Mouse (Mus musculus): ENCODE data around the gene 5730455P16Rik. TPM values are rescaled to one million over a fixed set of nuclear protein-coding genes. Genes with fewer than 3 reads are reported as not detected.
A peak's percentile ranks its signal among the peaks of the same experiment; 100 is the strongest.
"Not testable (repeated sequence)": the region's sequence is repeated elsewhere in the genome, so short reads cannot be mapped to it uniquely, and the experiment has no call there.

5730455P16Rik gene
- polyA plus RNA-seq, 1 experiment from 2014 or later, result 9.1 TPM

- peak overlapping the region; percentile 96 for H3K4me3 ChIP-seq (ENCODE audit: low read depth, low read length)
- 0 out of 2 replicates have a peak, but pooled peaks cover 3% of the 10 kb centered on the region for H3K4me1 ChIP-seq (replicated peaks; ENCODE audit: control insufficient read depth, insufficient read depth, low read length)
- 0% methylated on average over 20 of the region's 20 CpGs for WGBS
- no peaks in the 10 kb centered on the region for H3K9me3 ChIP-seq (ENCODE audit: control insufficient read depth)
- peaks cover 18% of the 10 kb centered on the region for H3K36me3 ChIP-seq (ENCODE audit: control insufficient read depth, insufficient read depth)
- no peak for ATAC-seq
- peak overlapping the region; percentile 72 for H3K4me2 ChIP-seq (replicated peaks; ENCODE audit: low read depth)
- peak overlapping the region; percentile 96 for H3K27ac ChIP-seq (ENCODE audit: low read depth, low read length)
- TF ChIP-seq CTCF (IDR thresholded peaks at IDR 0.05; ENCODE audit: low read depth), result no peak
- no peaks in the 10 kb centered on the region for H3K27me3 ChIP-seq (replicated peaks; ENCODE audit: control insufficient read depth, insufficient read depth, low read length)
- peak overlapping the region; percentile 99 for H3K9ac ChIP-seq (ENCODE audit: low read depth, low read length)
Observed at GRCm38 (mm10) chr11:80383626-80384046, 5.8 kb upstream of the 5730455P16Rik start.

GRCm38 (mm10) chr11:80383019-80383625, 5.3 kb upstream of the 5730455P16Rik start, which contains the start of gene Zfp207:
TSS of gene Zfp207 (plus strand) at chr11:80383279.
- peak; percentile 17; the same call in 1 of the 2 replicates for TF ChIP-seq CTCF (IDR thresholded peaks at IDR 0.05; ENCODE audit: low read depth)
- Histone ChIP-seq H3K27me3 (replicated peaks; ENCODE audit: control insufficient read depth, insufficient read depth, low read length) (no peaks in the 10 kb centered on the region), H3K4me2 (replicated peaks; ENCODE audit: low read depth) (peak within 1 kb of the TSS; percentile 72), H3K4me1 (replicated peaks; ENCODE audit: control insufficient read depth, insufficient read depth, low read length) (0 out of 2 replicates have a peak, but pooled peaks cover 3% of the 10 kb centered on the region), H3K36me3 (ENCODE audit: control insufficient read depth, insufficient read depth) (peaks cover 13% of the 10 kb centered on the region), H3K9me3 (ENCODE audit: control insufficient read depth) (no peaks in the 10 kb centered on the region), H3K4me3 (ENCODE audit: low read depth, low read length) (peak within 1 kb of the TSS; percentile 96), H3K27ac (ENCODE audit: low read depth, low read length) (peak within 1 kb of the TSS; percentile 96), H3K9ac (ENCODE audit: low read depth, low read length) (peak within 1 kb of the TSS; percentile 99)
- WGBS, result 0% methylated on average over 33 of the region's 33 CpGs
- ATAC-seq, result peak; percentile 94

- Histone ChIP-seq H3K36me3 (ENCODE audit: control insufficient read depth, insufficient read depth) (peaks cover 8% of the 10 kb centered on the region), H3K27me3 (replicated peaks; ENCODE audit: control insufficient read depth, insufficient read depth, low read length) (no peaks in the 10 kb centered on the region), H3K27ac (ENCODE audit: low read depth, low read length) (peak overlapping the region; percentile 96), H3K9me3 (ENCODE audit: control insufficient read depth) (no peaks in the 10 kb centered on the region), H3K4me3 (ENCODE audit: low read depth, low read length) (peak overlapping the region; percentile 96), H3K4me2 (replicated peaks; ENCODE audit: low read depth) (peak overlapping the region; percentile 72), H3K9ac (ENCODE audit: low read depth, low read length) (peak overlapping the region; percentile 99), H3K4me1 (replicated peaks; ENCODE audit: control insufficient read depth, insufficient read depth, low read length) (0 out of 2 replicates have a peak, but pooled peaks cover 3% of the 10 kb centered on the region)
- no peak for TF ChIP-seq CTCF (IDR thresholded peaks at IDR 0.05; ENCODE audit: low read depth)
- peak; percentile 34 for ATAC-seq
- WGBS, result 1% methylated on average over 12 of the region's 12 CpGs
Observed at GRCm38 (mm10) chr11:80382626-80383018, 4.8 kb upstream of the 5730455P16Rik start.

GRCm38 (mm10) chr11:80379184-80379583, 1.4 kb upstream of the 5730455P16Rik start:
- not testable (repeated sequence) for H3K9me3 ChIP-seq (ENCODE audit: control insufficient read depth); H3K4me1 ChIP-seq (replicated peaks; ENCODE audit: control insufficient read depth, insufficient read depth, low read length); H3K9ac ChIP-seq (ENCODE audit: low read depth, low read length); H3K4me3 ChIP-seq (ENCODE audit: low read depth, low read length); ATAC-seq; H3K27me3 ChIP-seq (replicated peaks; ENCODE audit: control insufficient read depth, insufficient read depth, low read length); H3K4me2 ChIP-seq (replicated peaks; ENCODE audit: low read depth); H3K36me3 ChIP-seq (ENCODE audit: control insufficient read depth, insufficient read depth); H3K27ac ChIP-seq (ENCODE audit: low read depth, low read length)
- 90% methylated on average over 7 of the region's 7 CpGs for WGBS

- Histone ChIP-seq H3K4me2 (replicated peaks; ENCODE audit: low read depth) (peak overlapping the region; percentile 79), H3K9ac (ENCODE audit: low read depth, low read length) (0 out of 2 replicates have a peak overlapping the region, but pooled peaks have one; percentile 82), H3K4me3 (ENCODE audit: low read depth, low read length) (peak overlapping the region; percentile 85)
- 0 out of 2 replicates have a peak, but pooled peaks have one; percentile 6 for TF ChIP-seq CTCF (IDR thresholded peaks at IDR 0.05; ENCODE audit: low read depth)
- H3K27me3 ChIP-seq (replicated peaks; ENCODE audit: control insufficient read depth, insufficient read depth, low read length); H3K4me1 ChIP-seq (replicated peaks; ENCODE audit: control insufficient read depth, insufficient read depth, low read length); H3K36me3 ChIP-seq (ENCODE audit: control insufficient read depth, insufficient read depth); ATAC-seq; H3K9me3 ChIP-seq (ENCODE audit: control insufficient read depth); H3K27ac ChIP-seq (ENCODE audit: low read depth, low read length): not testable (repeated sequence)
- WGBS, result 66% methylated on average over 2 of the region's 2 CpGs
Observed at GRCm38 (mm10) chr11:80378452-80379068, 726 bp upstream of the 5730455P16Rik start.

- no peak for ATAC-seq
- Histone ChIP-seq H3K27ac (ENCODE audit: low read depth, low read length) (no peak overlapping the region), H3K4me1 (replicated peaks; ENCODE audit: control insufficient read depth, insufficient read depth, low read length) (no peaks in the 10 kb centered on the region), H3K27me3 (replicated peaks; ENCODE audit: control insufficient read depth, insufficient read depth, low read length) (no peaks in the 10 kb centered on the region), H3K4me3 (ENCODE audit: low read depth, low read length) (no peak overlapping the region), H3K9me3 (ENCODE audit: control insufficient read depth) (no peaks in the 10 kb centered on the region), H3K4me2 (replicated peaks; ENCODE audit: low read depth) (no peak overlapping the region; the same call in 1 of the 2 replicates), H3K9ac (ENCODE audit: low read depth, low read length) (no peak overlapping the region), H3K36me3 (ENCODE audit: control insufficient read depth, insufficient read depth) (peaks cover 12% of the 10 kb centered on the region; the same call in 1 of the 2 replicates)
- TF ChIP-seq CTCF (IDR thresholded peaks at IDR 0.05; ENCODE audit: low read depth), result peak; percentile 33
- 45% methylated on average over 4 of the region's 4 CpGs for WGBS
Observed at GRCm38 (mm10) chr11:80376651-80377050, 1.2 kb downstream of the 5730455P16Rik start.

Data from intestine, postnatal 0 days (tissue).